Mouse (Mus musculus): ENCODE data around the gene Edil3. TPM values are rescaled to one million over a fixed set of nuclear protein-coding genes. Genes with fewer than 3 reads are reported as not detected.

The Edil3 gene
- total RNA-seq, 2 experiments from 2014 or later: 0.52 to 1.4 TPM

GRCm38 (mm10) chr13:89256906-89257305 lies 435.6 kb downstream of the Edil3 start:
- DNase-seq: no peak

- DNase-seq: no peak
Observed at GRCm38 (mm10) chr13:89286696-89287305, 465.5 kb downstream of the Edil3 start.

GRCm38 (mm10) chr13:89288201-89288600 lies 466.9 kb downstream of the Edil3 start:
- DNase-seq: no peak

- DNase-seq: no peak
Observed at GRCm38 (mm10) chr13:89321155-89321554, 499.9 kb downstream of the Edil3 start.

- DNase-seq: no peak
Observed at GRCm38 (mm10) chr13:89324282-89324681, 503.0 kb downstream of the Edil3 start.

GRCm38 (mm10) chr13:89334494-89334893 lies 513.2 kb downstream of the Edil3 start:
- no peak for DNase-seq

- DNase-seq: no peak
Observed at GRCm38 (mm10) chr13:89335908-89336579, 514.8 kb downstream of the Edil3 start.

GRCm38 (mm10) chr13:89339055-89339454 lies 517.8 kb downstream of the Edil3 start:
- DNase-seq: no peak

- no peak for DNase-seq
Observed at GRCm38 (mm10) chr13:89339776-89340175, 518.5 kb downstream of the Edil3 start.

- no peak for DNase-seq
Observed at GRCm38 (mm10) chr13:89355234-89355633, 534.0 kb downstream of the Edil3 start.

- DNase-seq: no peak
Observed at GRCm38 (mm10) chr13:89358407-89358806, 537.1 kb downstream of the Edil3 start.

- DNase-seq: no peak
Observed at GRCm38 (mm10) chr13:89362274-89362673, 541.0 kb downstream of the Edil3 start.

- no peak for DNase-seq
Observed at GRCm38 (mm10) chr13:89371253-89371652, 550.0 kb downstream of the Edil3 start.

GRCm38 (mm10) chr13:89371656-89372240 lies 550.5 kb downstream of the Edil3 start:
- no peak for DNase-seq

All from gastrocnemius, postnatal 10 days (tissue).